Mouse (Mus musculus): ENCODE measurements around the gene Pld6.

DNA sequence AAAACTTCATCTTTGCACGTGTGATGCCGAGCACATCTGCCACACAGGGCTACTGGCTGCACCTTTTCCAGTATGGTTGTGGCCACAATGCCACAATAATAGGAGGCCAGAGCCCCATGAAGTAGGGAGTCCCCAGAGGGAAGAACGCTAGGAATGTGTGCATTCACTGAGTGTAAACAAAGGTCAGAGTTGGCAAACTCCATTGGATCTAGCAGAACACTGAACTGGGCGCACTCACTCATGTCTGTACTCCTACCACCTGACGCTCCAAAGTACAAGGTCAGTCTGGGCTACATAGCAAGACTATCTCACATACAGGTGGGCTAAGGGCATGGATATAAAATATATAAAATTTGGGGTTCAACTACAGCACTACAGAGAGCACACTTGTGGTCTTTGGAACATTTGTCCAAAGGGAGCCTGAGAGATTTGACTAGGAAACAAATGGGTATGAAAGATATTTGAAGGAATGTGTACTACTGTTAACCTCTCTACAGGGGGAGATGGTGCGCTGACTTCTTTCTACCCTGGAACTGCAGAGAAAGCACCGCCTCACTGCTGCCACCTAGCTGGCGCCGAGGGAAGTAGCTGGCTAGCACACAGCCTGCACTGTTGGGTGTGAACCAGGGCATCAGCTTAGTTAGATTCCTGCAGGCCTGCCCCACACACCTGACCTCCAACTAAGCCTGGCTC is 9.1 kb downstream of the Pld6 start:
- TF ChIP-seq JUND (conservative IDR thresholded peaks at IDR 0.05; ENCODE audit: low read depth, low read length) (no peak), HCFC1 (IDR thresholded peaks at IDR 0.05; ENCODE audit: low read depth, low read length) (no peak), KAT2A (IDR thresholded peaks at IDR 0.05; ENCODE audit: insufficient replicate concordance, low read length) (no peak), CTCF (conservative IDR thresholded peaks at IDR 0.05 in 1 of 2, IDR thresholded peaks at IDR 0.05 in 1 of 2; ENCODE audit: low read depth in 2 of 2, low read length in 2 of 2) (peak; percentile 99 to 100), EP300 (IDR thresholded peaks at IDR 0.05; ENCODE audit: low read length) (no peak), POLR2A (IDR thresholded peaks at IDR 0.05; ENCODE audit: low read depth, low read length) (no peak), SMC3 (IDR thresholded peaks at IDR 0.05; ENCODE audit: low read depth, low read length) (peak; percentile 79), MAZ (IDR thresholded peaks at IDR 0.05; ENCODE audit: low read depth, low read length) (no peak)
